Mouse (Mus musculus) erythroblast, embryonic 14.5 days (primary cell): ENCODE data around the gene Gm17617. TPM values are rescaled to one million over a fixed set of nuclear protein-coding genes. Genes with fewer than 3 reads are reported as not detected.

Experiments used
- H3K27me3 ChIP-seq: 2 replicates; pipeline ENCODE4 v1.6.1; 2012; ENCODE audit warnings: inconsistent platforms; ENCODE audit not compliant: control insufficient read depth
- H3K36me3 ChIP-seq: 2 replicates; pipeline ENCODE4 v1.6.1; 2012; ENCODE audit warnings: mild to moderate bottlenecking, inconsistent platforms; ENCODE audit not compliant: control insufficient read depth
- H3K4me1 ChIP-seq: 2 replicates; pipeline ENCODE4 v1.6.1; 2012; ENCODE audit warnings: inconsistent platforms; ENCODE audit not compliant: control insufficient read depth
- H3K4me3 ChIP-seq: replicated peaks from 2 replicates; pipeline ENCODE3; 2012; ENCODE audit warnings: moderate library complexity, mild to moderate bottlenecking, inconsistent platforms
- H3K9me3 ChIP-seq: 2 replicates; pipeline ENCODE4 v1.6.1; 2012; ENCODE audit warnings: low read length, inconsistent platforms, mixed read lengths; ENCODE audit not compliant: control insufficient read depth
- GATA1 ChIP-seq: IDR thresholded peaks from 2 replicates; pipeline ENCODE4 v1.6.1; 2012; ENCODE audit warnings: low read length, inconsistent platforms, mixed read lengths
- TAL1 ChIP-seq: IDR thresholded peaks from 3 replicates; pipeline ENCODE4 v1.6.1; 2012; ENCODE audit warnings: low read length, inconsistent platforms, mixed read lengths
- polyA plus RNA-seq: library from polyadenylated mRNA; stranded (reverse); fragments of >175 nt; gene quantifications from 2 replicates; pipeline ENCODE4 v1.2.3, GENCODE M21; 2012

Gene Gm17617
- polyA plus RNA-seq, result not detected in 2 replicates

DNA sequence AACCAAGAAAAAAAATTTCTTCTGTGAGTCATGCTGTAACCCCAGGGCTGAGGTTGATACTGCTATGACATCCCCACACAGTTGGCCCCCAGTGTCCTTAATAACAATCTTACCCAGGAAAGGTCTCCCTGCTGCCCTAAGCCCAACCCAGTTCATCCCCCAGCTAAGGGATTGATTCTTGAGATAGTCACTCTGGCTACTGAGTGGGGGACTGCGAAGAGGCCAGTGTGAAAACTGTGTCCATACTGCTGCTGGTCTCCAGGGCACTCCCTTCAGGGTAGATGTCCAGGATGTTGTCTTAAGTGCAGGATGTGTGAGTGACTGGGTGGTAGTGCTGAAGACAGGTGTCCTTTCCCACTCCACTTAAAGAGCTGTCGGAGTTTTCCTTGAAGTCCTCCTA lies at the start of gene Gm17617:
Gene Gm17617 (minus strand): TSS at position 101 of the 400 bp plus-strand sequence.
- Histone ChIP-seq H3K4me3 (no peak within 1 kb of the TSS), H3K4me1 (peaks cover 2% of the 10 kb centered on the region), H3K9me3 (no peaks in the 10 kb centered on the region), H3K36me3 (peaks cover 58% of the 10 kb centered on the region), H3K27me3 (no peaks in the 10 kb centered on the region)
- no peak for TF ChIP-seq GATA1

DNA sequence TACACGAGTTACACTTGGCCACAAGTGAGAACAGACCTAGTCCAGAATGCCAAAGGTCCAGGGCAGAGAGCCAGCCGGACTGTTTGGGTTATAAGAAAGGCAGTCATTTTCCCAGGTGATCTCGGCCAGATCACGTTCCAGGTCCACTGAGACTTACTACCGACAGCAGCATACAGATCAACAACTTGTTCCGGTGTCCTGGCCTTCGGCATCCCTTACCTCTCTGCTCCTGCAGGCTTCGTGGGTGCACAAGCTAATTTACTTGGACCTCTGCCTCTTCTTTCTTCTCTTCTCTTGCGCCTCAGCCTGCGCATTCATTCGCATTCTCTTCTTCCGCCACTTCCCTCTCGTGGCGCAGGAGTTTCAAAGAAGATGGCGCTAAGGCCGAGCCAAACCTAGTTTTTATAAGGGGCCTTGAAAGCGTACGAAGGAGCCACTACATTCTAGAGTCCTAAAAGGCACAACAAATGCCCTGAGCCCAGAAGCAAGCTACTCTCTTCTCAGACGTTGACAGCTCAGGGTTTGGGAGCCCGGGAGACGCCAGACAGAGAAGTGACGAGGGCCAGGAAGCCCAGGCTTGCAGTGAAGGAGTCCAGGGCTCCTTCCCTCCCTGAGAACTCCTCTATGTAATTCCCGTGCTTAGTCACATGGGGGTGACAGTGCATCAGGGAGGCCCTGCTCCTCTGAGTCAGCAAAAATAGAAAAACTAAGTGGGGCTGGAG lies 49.0 kb upstream of the Gm17617 start:
- Histone ChIP-seq H3K4me1 (peaks cover 23% of the 10 kb centered on the region), H3K9me3 (peaks cover 7% of the 10 kb centered on the region), H3K27me3 (no peaks in the 10 kb centered on the region), H3K4me3 (peak overlapping the region; percentile 50), H3K36me3 (no peaks in the 10 kb centered on the region; the same call in 1 of the 2 replicates)
- TF ChIP-seq TAL1 (no peak), GATA1 (no peak)

DNA sequence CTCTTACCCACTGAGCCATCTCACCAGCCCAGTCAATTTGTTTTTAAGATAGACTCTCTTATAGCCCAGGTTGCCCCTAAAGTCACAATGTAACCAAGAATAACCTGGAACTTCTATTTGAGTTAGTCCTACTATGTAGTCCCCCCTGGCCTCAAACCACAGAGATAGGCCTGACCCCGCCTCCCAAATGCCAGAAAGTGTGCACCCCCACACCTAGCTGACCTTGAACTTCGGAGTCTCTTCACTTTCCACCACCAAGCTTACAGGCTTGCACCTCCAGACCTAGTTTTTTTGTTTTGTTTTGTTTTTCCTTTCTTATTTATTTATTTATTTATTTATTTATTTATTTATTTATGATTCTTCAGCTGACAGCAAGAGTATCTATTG lies 48.4 kb upstream of the Gm17617 start:
- TF ChIP-seq TAL1 (no peak), GATA1 (no peak)
- H3K4me3 ChIP-seq, result peak overlapping the region; percentile 50

DNA sequence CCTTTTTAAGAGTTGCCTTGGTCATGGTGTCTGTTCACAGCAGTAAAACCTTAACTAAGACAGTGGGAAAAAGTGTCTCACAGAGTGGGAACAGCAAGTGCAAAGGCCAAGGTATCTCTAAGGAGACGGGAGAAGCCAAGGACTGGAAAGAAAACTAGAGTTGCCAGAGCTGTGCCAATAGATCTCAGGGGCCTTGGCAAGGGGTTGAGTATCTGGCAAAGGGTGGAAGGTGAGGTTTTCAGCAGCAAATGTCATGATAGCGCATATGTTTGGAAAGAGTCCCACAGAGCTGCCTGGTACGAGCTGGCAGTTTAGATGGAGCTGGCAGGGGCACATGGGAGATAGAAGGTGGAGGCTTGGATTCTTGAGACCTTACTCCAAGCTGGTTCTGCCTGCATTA lies 46.2 kb upstream of the Gm17617 start:
- TF ChIP-seq TAL1 (no peak), GATA1 (no peak)
- Histone ChIP-seq H3K9me3 (peaks cover 7% of the 10 kb centered on the region), H3K36me3 (no peaks in the 10 kb centered on the region; the same call in 1 of the 2 replicates), H3K4me3 (no peak overlapping the region), H3K4me1 (peaks cover 23% of the 10 kb centered on the region), H3K27me3 (no peaks in the 10 kb centered on the region)

More for the DNA sequence above, 48.4 kb upstream of the Gm17617 start:
- Histone ChIP-seq H3K36me3 (no peaks in the 10 kb centered on the region; the same call in 1 of the 2 replicates), H3K27me3 (no peaks in the 10 kb centered on the region), H3K4me1 (peaks cover 23% of the 10 kb centered on the region), H3K9me3 (peaks cover 7% of the 10 kb centered on the region)

DNA sequence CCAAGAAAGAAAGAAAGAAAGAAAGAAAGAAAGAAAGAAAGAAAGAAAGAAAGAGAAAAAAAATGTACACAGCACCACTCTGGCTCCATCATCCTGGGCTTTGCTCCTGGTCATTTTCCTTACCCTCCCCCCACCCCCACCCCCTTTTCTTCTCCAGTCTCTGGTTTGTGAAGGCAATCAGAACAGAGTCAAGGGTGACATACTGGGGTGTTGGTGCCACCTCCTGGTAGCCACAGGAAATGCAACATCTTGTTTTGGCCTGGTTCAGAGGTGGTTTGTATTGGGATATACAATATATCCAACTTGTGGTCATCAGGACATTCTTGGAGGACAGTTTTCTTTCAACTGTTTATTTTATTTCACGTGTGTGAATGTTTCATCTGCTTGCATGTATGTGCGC lies 45.2 kb upstream of the Gm17617 start:
- Histone ChIP-seq H3K4me3 (no peak overlapping the region), H3K9me3 (peaks cover 7% of the 10 kb centered on the region), H3K36me3 (no peaks in the 10 kb centered on the region; the same call in 1 of the 2 replicates), H3K4me1 (peaks cover 23% of the 10 kb centered on the region), H3K27me3 (0 out of 2 replicates have a peak, but pooled peaks cover 2% of the 10 kb centered on the region)
- no peak for TF ChIP-seq TAL1
- TF ChIP-seq GATA1, result no peak

DNA sequence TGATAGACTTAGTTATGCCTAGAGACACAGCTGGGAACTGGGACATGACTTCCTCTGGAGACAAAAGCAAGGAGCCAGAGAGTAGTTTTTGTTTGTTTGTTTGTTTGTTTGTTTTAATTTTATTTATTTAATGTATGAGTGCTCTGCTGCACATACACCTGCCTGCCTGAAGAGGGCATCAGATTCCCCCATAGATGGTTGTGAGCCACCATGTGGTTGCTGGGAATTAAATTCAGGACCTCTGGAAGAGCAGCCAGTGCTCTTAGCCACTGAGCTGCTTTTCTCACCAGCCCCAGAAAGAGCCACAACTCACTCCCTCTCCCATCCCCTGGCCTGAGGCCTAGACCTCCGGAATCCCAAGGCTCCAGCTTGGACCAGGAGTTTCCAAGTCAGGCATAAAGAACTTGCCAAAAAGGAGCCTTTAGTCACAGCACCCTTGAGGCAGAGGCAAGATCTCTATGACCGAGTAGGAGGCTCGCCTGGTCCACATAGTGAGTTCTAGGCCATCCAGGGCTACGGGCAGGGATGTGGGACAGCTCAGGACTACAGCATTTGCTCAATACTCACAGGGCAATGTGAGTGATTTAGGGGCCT lies 44.7 kb upstream of the Gm17617 start:
- TF ChIP-seq TAL1, result no peak
- TF ChIP-seq GATA1, result no peak
- no peaks in the 10 kb centered on the region; the same call in 1 of the 2 replicates for H3K36me3 ChIP-seq
- H3K27me3 ChIP-seq, result 0 out of 2 replicates have a peak, but pooled peaks cover 2% of the 10 kb centered on the region
- peaks cover 18% of the 10 kb centered on the region for H3K4me1 ChIP-seq
- peaks cover 7% of the 10 kb centered on the region for H3K9me3 ChIP-seq
- no peak overlapping the region for H3K4me3 ChIP-seq

DNA sequence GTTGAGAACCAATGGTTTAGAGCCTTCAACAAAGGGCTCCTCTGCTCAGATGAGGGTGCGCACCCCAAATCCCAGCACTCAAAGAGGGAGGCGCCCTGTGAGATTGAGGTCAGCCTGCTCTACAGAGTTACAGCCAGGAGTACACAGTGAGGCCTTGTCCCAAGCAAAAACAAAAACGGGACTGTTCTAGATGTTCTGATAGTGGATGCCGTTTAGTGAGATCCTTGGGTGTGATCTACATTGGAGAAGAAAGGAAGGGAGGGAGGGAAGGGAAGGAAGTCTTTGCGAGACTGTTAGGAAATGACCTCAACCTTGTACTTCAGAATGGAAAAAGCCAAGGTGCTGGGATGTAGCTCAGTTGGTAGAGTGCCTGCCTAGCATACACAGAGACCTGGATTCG lies 42.9 kb upstream of the Gm17617 start:
- H3K4me1 ChIP-seq, result peaks cover 11% of the 10 kb centered on the region
- H3K27me3 ChIP-seq, result peaks cover 12% of the 10 kb centered on the region
- H3K4me3 ChIP-seq, result no peak overlapping the region
- H3K9me3 ChIP-seq, result peaks cover 7% of the 10 kb centered on the region
- H3K36me3 ChIP-seq, result no peaks in the 10 kb centered on the region; the same call in 1 of the 2 replicates
- TF ChIP-seq GATA1 (no peak), TAL1 (no peak)

DNA sequence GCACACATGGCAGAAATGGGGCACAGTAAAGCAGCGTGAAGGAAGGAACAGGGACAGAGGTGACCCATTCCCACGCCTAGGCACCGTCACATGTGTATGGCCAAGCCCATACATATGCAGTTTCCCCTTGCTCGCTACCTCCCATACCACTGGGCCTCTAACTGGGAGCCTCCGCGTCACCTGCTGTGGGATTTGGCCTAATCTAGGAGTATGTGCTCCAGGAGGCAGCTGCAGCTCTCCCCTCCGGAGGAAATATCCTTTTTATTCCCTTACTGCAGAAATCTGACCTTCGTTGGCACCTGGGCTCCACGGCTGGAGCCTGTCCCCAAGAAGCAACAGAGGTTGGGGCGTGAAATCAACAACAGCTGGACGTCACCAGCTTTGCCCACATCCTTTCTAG lies 41.0 kb upstream of the Gm17617 start:
- Histone ChIP-seq H3K4me1 (peaks cover 5% of the 10 kb centered on the region), H3K27me3 (peaks cover 12% of the 10 kb centered on the region)
- TF ChIP-seq TAL1, result no peak
- no peak for TF ChIP-seq GATA1

DNA sequence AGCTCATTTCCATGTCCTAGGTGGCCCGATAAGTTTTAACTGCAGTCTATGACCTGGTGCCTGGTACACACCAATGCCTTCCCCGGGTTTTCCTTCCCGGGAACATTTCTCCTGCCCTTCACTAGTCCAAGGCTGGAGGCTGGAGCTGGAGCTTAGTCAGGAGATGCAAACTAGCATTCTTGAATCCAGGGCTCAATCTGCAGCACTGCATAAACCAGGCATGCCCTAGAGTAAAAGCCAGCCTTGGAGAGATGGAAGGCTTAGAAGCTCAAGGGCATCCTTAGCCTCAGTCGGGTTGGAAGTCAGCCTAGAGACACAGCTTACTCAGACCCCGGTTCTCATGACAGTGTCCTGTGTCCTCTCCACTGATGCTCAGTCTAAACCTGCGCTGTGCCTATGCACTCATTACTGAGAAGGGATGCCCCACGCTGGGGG lies 39.0 kb upstream of the Gm17617 start:
- TF ChIP-seq TAL1 (no peak), GATA1 (no peak)
- Histone ChIP-seq H3K4me1 (peaks cover 5% of the 10 kb centered on the region), H3K9me3 (peaks cover 3% of the 10 kb centered on the region), H3K36me3 (peaks cover 3% of the 10 kb centered on the region; the same call in 1 of the 2 replicates), H3K27me3 (peaks cover 12% of the 10 kb centered on the region), H3K4me3 (no peak overlapping the region)

More for the DNA sequence above, 41.0 kb upstream of the Gm17617 start:
- H3K36me3 ChIP-seq, result no peaks in the 10 kb centered on the region; the same call in 1 of the 2 replicates
- H3K9me3 ChIP-seq, result peaks cover 6% of the 10 kb centered on the region
- no peak overlapping the region for H3K4me3 ChIP-seq
